Mouse (Mus musculus) heart, embryonic 11.5 days (tissue): ENCODE data around the gene Atg16l1. TPM values are rescaled to one million over a fixed set of nuclear protein-coding genes. Genes with fewer than 3 reads are reported as not detected.
A peak's percentile ranks its signal among the peaks of the same experiment; 100 is the strongest.

Source experiments
- ATAC-seq: fragments of 200-750 bp; cut with Nextera tagmentation; replicated peaks from 2 replicates; pipeline ENCODE4 v1.8.0; 2017; ENCODE audit warnings: moderate library complexity; ENCODE audit not compliant: insufficient number of reproducible peaks, low FRiP score, low TSS enrichment
- H3K27ac ChIP-seq: fragments of 300-500 bp; sonication (generic); 2 replicates; pipeline ENCODE4 v1.5.1; 2014; ENCODE audit warnings: mild to moderate bottlenecking, low read depth, low read length
- H3K27me3 ChIP-seq: fragments of 300-500 bp; sonication (generic); 2 replicates; pipeline ENCODE4 v1.6.1; 2014; ENCODE audit warnings: mild to moderate bottlenecking, low read length, mixed read lengths; ENCODE audit not compliant: control insufficient read depth, insufficient read depth
- H3K36me3 ChIP-seq: fragments of 300-500 bp; sonication (generic); 2 replicates; pipeline ENCODE4 v1.6.1; 2014; ENCODE audit warnings: mild to moderate bottlenecking, low read length, moderate library complexity, mixed read lengths; ENCODE audit not compliant: control insufficient read depth, insufficient read depth
- H3K4me1 ChIP-seq: fragments of 300-500 bp; sonication (generic); 2 replicates; pipeline ENCODE4 v1.6.1; 2014; ENCODE audit warnings: low read length; ENCODE audit not compliant: control insufficient read depth, insufficient read depth
- H3K4me2 ChIP-seq: fragments of 300-500 bp; sonication (generic); 2 replicates; pipeline ENCODE4 v1.6.1; 2014; ENCODE audit warnings: mild to moderate bottlenecking, moderate library complexity
- H3K4me3 ChIP-seq: fragments of 300-500 bp; sonication (generic); 2 replicates; pipeline ENCODE4 v1.5.1; 2014; ENCODE audit warnings: low read depth, low read length
- H3K9ac ChIP-seq: fragments of 300-500 bp; sonication (generic); 2 replicates; pipeline ENCODE4 v1.6.1; 2014; ENCODE audit warnings: mild to moderate bottlenecking, low read depth, low read length, moderate library complexity
- H3K9me3 ChIP-seq: fragments of 300-500 bp; sonication (generic); replicated peaks from 2 replicates; pipeline ENCODE4 v1.6.1; 2016; ENCODE audit warnings: low read length; ENCODE audit not compliant: control insufficient read depth
- WGBS: fragments of 180-500 bp; shearing (Covaris S2); extraction: QIAGEN DNeasy Blood & Tissue Kit; methylation state at CpG from one replicate; pipeline ENCODE4 v1.1.7; 2014; ENCODE audit not compliant: insufficient replicate concordance; 5-methylcytosine and 5-hydroxymethylcytosine counted together
- polyA plus RNA-seq: library from polyadenylated mRNA; unstranded; fragments of >200 nt; fragmentation: Nextera tagmentation; extraction: Ambion mirVana; gene quantifications from 2 replicates; pipeline ENCODE4 v1.2.1, GENCODE M21; 2014

The Atg16l1 gene
- polyA plus RNA-seq = 25.1 and 30.5 TPM in 2 replicates

- Histone ChIP-seq H3K36me3 (peaks cover 4% of the 10 kb centered on the region; the same call in 1 of the 2 replicates), H3K9me3 (no peaks in the 10 kb centered on the region), H3K4me2 (peak within 1 kb of the TSS; percentile 85), H3K4me1 (peaks cover 8% of the 10 kb centered on the region; the same call in 1 of the 2 replicates), H3K4me3 (peak within 1 kb of the TSS; percentile 100), H3K9ac (peak within 1 kb of the TSS; percentile 98), H3K27ac (peak within 1 kb of the TSS; percentile 93), H3K27me3 (no peaks in the 10 kb centered on the region)
- under 1% methylated on average over 79 of the region's 79 CpGs for WGBS
- peak; percentile 97 for ATAC-seq
Observed at GRCm38 (mm10) chr1:87755641-87756470, at the start of gene Atg16l1. Gene Atg16l1 (plus strand): TSS chr1:87755870.

GRCm38 (mm10) chr1:87706361-87706760 lies 49.3 kb upstream of the Atg16l1 start:
- H3K36me3 ChIP-seq = peaks cover 4% of the 10 kb centered on the region; the same call in 1 of the 2 replicates
- H3K4me1 ChIP-seq = no peaks in the 10 kb centered on the region
- no peak overlapping the region for H3K9ac ChIP-seq
- H3K27ac ChIP-seq = peak overlapping the region; percentile 55; the same call in 1 of the 2 replicates
- H3K4me3 ChIP-seq = no peak overlapping the region
- H3K9me3 ChIP-seq = no peaks in the 10 kb centered on the region
- H3K27me3 ChIP-seq = no peaks in the 10 kb centered on the region
- WGBS = 70% methylated on average over 3 of the region's 3 CpGs
- no peak overlapping the region for H3K4me2 ChIP-seq
- peak; percentile 82 for ATAC-seq

- ATAC-seq = no peak
- Histone ChIP-seq H3K4me1 (no peaks in the 10 kb centered on the region), H3K27ac (no peak overlapping the region), H3K4me3 (no peak overlapping the region), H3K36me3 (peaks cover 4% of the 10 kb centered on the region; the same call in 1 of the 2 replicates), H3K9ac (no peak overlapping the region), H3K9me3 (no peaks in the 10 kb centered on the region), H3K27me3 (no peaks in the 10 kb centered on the region), H3K4me2 (no peak overlapping the region)
- WGBS = 61% methylated on average over 6 of the region's 6 CpGs
Observed at GRCm38 (mm10) chr1:87709020-87709419, 46.6 kb upstream of the Atg16l1 start.

GRCm38 (mm10) chr1:87709661-87710270 lies 45.9 kb upstream of the Atg16l1 start:
- H3K4me3 ChIP-seq = no peak overlapping the region
- no peak overlapping the region for H3K27ac ChIP-seq
- ATAC-seq = no peak
- WGBS = 79% methylated on average over 7 of the region's 7 CpGs
- no peaks in the 10 kb centered on the region for H3K9me3 ChIP-seq
- no peaks in the 10 kb centered on the region for H3K27me3 ChIP-seq
- H3K36me3 ChIP-seq = peaks cover 4% of the 10 kb centered on the region; the same call in 1 of the 2 replicates
- H3K4me2 ChIP-seq = no peak overlapping the region
- no peaks in the 10 kb centered on the region for H3K4me1 ChIP-seq
- H3K9ac ChIP-seq = no peak overlapping the region

GRCm38 (mm10) chr1:87711938-87712613 lies 43.6 kb upstream of the Atg16l1 start:
- no peaks in the 10 kb centered on the region for H3K9me3 ChIP-seq
- peak overlapping the region; percentile 47; the same call in 1 of the 2 replicates for H3K27ac ChIP-seq
- 63% methylated on average over 10 of the region's 10 CpGs for WGBS
- peak; percentile 83 for ATAC-seq
- no peaks in the 10 kb centered on the region for H3K4me1 ChIP-seq
- H3K4me3 ChIP-seq = no peak overlapping the region
- H3K9ac ChIP-seq = no peak overlapping the region
- no peaks in the 10 kb centered on the region for H3K27me3 ChIP-seq
- H3K36me3 ChIP-seq = peaks cover 4% of the 10 kb centered on the region; the same call in 1 of the 2 replicates
- no peak overlapping the region for H3K4me2 ChIP-seq

GRCm38 (mm10) chr1:87712614-87712971 lies 43.1 kb upstream of the Atg16l1 start:
- WGBS = 85% methylated on average over 1 of the region's 1 CpGs
- no peak for ATAC-seq
- H3K36me3 ChIP-seq = peaks cover 4% of the 10 kb centered on the region; the same call in 1 of the 2 replicates
- no peak overlapping the region for H3K4me3 ChIP-seq
- H3K27me3 ChIP-seq = no peaks in the 10 kb centered on the region
- no peak overlapping the region for H3K4me2 ChIP-seq
- H3K27ac ChIP-seq = peak overlapping the region; percentile 47; the same call in 1 of the 2 replicates
- H3K4me1 ChIP-seq = no peaks in the 10 kb centered on the region
- no peaks in the 10 kb centered on the region for H3K9me3 ChIP-seq
- no peak overlapping the region for H3K9ac ChIP-seq

- H3K36me3 ChIP-seq = no peaks in the 10 kb centered on the region
- no peak overlapping the region for H3K27ac ChIP-seq
- H3K4me2 ChIP-seq = no peak overlapping the region
- ATAC-seq = no peak
- H3K9ac ChIP-seq = no peak overlapping the region
- no peaks in the 10 kb centered on the region for H3K4me1 ChIP-seq
- no peak overlapping the region for H3K4me3 ChIP-seq
- no peaks in the 10 kb centered on the region for H3K27me3 ChIP-seq
- no peaks in the 10 kb centered on the region for H3K9me3 ChIP-seq
- 24% methylated on average over 8 of the region's 8 CpGs for WGBS
Observed at GRCm38 (mm10) chr1:87721382-87721781, 34.3 kb upstream of the Atg16l1 start.

GRCm38 (mm10) chr1:87722081-87722480 lies 33.6 kb upstream of the Atg16l1 start:
- Histone ChIP-seq H3K36me3 (no peaks in the 10 kb centered on the region), H3K4me1 (no peaks in the 10 kb centered on the region), H3K27me3 (no peaks in the 10 kb centered on the region), H3K27ac (no peak overlapping the region), H3K9ac (no peak overlapping the region), H3K4me3 (no peak overlapping the region), H3K4me2 (no peak overlapping the region), H3K9me3 (no peaks in the 10 kb centered on the region)
- WGBS = 32% methylated on average over 2 of the region's 2 CpGs
- ATAC-seq = no peak
